Mouse (Mus musculus) spleen, adult 2 months (tissue): ENCODE results near the gene Rab38. TPM values are rescaled to one million over a fixed set of nuclear protein-coding genes. Genes with fewer than 3 reads are reported as not detected.

ENCODE experiments used
- DNase-seq, 2 experiments: peaks; one replicate each; pipeline versions ENCODE4 v3.0.0 to v3.0.0-alpha.2; 2012 to 2021; ENCODE audit warnings: low spot score in 2 of 2, low read depth in 1 of 2
- H3K27ac ChIP-seq: fragments of 200-500 bp; 2 replicates; pipeline ENCODE4 v1.5.1; 2012; ENCODE audit warnings: low read length, inconsistent platforms; ENCODE audit not compliant: insufficient read depth
- H3K27me3 ChIP-seq: fragments of 200-500 bp; 2 replicates; pipeline ENCODE4 v1.6.1; 2012; ENCODE audit warnings: mild to moderate bottlenecking, moderate library complexity, low read length, inconsistent platforms; ENCODE audit not compliant: control insufficient read depth, insufficient read depth
- H3K36me3 ChIP-seq: fragments of 200-500 bp; 2 replicates; pipeline ENCODE4 v1.6.1; 2012; ENCODE audit warnings: mild to moderate bottlenecking, low read length, inconsistent platforms; ENCODE audit not compliant: control insufficient read depth, insufficient read depth
- H3K4me1 ChIP-seq: fragments of 200-500 bp; 2 replicates; pipeline ENCODE4 v1.6.1; 2011; ENCODE audit warnings: inconsistent platforms; ENCODE audit not compliant: control insufficient read depth, insufficient read depth, insufficient read length
- H3K4me3 ChIP-seq: fragments of 200-500 bp; 2 replicates; pipeline ENCODE4 v1.5.1; 2011; ENCODE audit warnings: mild to moderate bottlenecking, inconsistent platforms; ENCODE audit not compliant: insufficient read depth, insufficient read length; ENCODE audit errors: extremely low read depth
- CTCF ChIP-seq: fragments of 200-500 bp; IDR thresholded peaks from 2 replicates; pipeline ENCODE4 v1.5.1; 2011; ENCODE audit warnings: mild to moderate bottlenecking, inconsistent platforms; ENCODE audit not compliant: insufficient read depth, insufficient read length, insufficient replicate concordance; ENCODE audit errors: extremely low read depth
- POLR2A ChIP-seq: fragments of 200-500 bp; IDR thresholded peaks from 2 replicates; pipeline ENCODE4 v1.6.1; 2011; ENCODE audit warnings: low read depth, low read length, inconsistent platforms
- WGBS: fragments of 180-500 bp; shearing (Covaris S2); methylation state at CpG from one replicate; pipeline ENCODE4 v1.1.7; 2018; 5-methylcytosine and 5-hydroxymethylcytosine counted together
- polyA plus RNA-seq: library from polyadenylated mRNA; depleted of rRNA; stranded (reverse); fragments of >200 nt; gene quantifications from 2 replicates; pipeline ENCODE4 v1.2.3, GENCODE M21; 2012; rRNA removed

Gene Rab38
- polyA plus RNA-seq, result 2.1 and 2.9 TPM in 2 replicates

- H3K27ac ChIP-seq, result no peak within 1 kb of the TSS
- no peaks in the 10 kb centered on the region for H3K36me3 ChIP-seq
- no peak for TF ChIP-seq CTCF
- TF ChIP-seq POLR2A, result no peak
- H3K27me3 ChIP-seq, result peaks cover 2% of the 10 kb centered on the region; the same call in 1 of the 2 replicates
- no peaks in the 10 kb centered on the region for H3K4me1 ChIP-seq
- 4% methylated on average over 35 of the region's 35 CpGs for WGBS
- peak within 1 kb of the TSS; percentile 49 for H3K4me3 ChIP-seq
- DNase-seq, result peak in 1 of 2 experiments; percentile 2
Observed at GRCm38 (mm10) chr7:88429786-88430691, at the start of gene Rab38. Gene Rab38 (plus strand): TSS chr7:88430273.

DNA sequence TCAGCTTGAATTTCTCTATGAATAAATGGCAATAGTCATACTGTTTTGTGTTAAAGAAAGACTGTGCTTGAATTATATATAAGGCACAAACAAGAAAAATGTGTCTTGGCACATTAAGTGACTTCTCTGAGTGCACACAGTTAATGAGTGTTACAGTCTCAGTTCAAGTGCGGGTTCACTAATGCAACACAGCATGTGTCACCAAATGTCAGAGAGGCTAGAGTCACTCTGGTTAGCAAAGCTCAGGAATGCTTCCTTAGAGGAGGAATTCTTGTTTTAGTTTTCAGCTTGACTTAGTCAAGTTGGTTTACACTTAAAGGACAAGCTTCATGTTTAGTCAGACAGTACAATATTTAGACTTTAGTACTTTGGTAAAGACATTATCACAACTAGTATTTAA lies 35.5 kb upstream of the Rab38 start:
- DNase-seq, result no peak
- no peaks in the 10 kb centered on the region for H3K36me3 ChIP-seq
- H3K4me3 ChIP-seq, result no peak overlapping the region
- no peaks in the 10 kb centered on the region for H3K27me3 ChIP-seq
- no peaks in the 10 kb centered on the region for H3K4me1 ChIP-seq
- no peak for TF ChIP-seq POLR2A
- WGBS, result 92% methylated on average over 1 of the region's 1 CpGs
- no peak overlapping the region for H3K27ac ChIP-seq

- DNase-seq, result no peak
- Histone ChIP-seq H3K4me1 (no peaks in the 10 kb centered on the region), H3K4me3 (no peak overlapping the region), H3K27me3 (no peaks in the 10 kb centered on the region), H3K27ac (no peak overlapping the region), H3K36me3 (no peaks in the 10 kb centered on the region)
- TF ChIP-seq POLR2A, result no peak
- TF ChIP-seq CTCF, result no peak
- 81% methylated on average over 2 of the region's 2 CpGs for WGBS
Observed at GRCm38 (mm10) chr7:88395745-88396144, 34.3 kb upstream of the Rab38 start.

GRCm38 (mm10) chr7:88405311-88405710 lies 24.8 kb upstream of the Rab38 start:
- Histone ChIP-seq H3K27ac (no peak overlapping the region), H3K36me3 (no peaks in the 10 kb centered on the region), H3K4me3 (no peak overlapping the region), H3K4me1 (no peaks in the 10 kb centered on the region), H3K27me3 (no peaks in the 10 kb centered on the region)
- DNase-seq, result no peak
- TF ChIP-seq POLR2A, result no peak
- WGBS, result 98% methylated on average over 1 of the region's 1 CpGs

DNA sequence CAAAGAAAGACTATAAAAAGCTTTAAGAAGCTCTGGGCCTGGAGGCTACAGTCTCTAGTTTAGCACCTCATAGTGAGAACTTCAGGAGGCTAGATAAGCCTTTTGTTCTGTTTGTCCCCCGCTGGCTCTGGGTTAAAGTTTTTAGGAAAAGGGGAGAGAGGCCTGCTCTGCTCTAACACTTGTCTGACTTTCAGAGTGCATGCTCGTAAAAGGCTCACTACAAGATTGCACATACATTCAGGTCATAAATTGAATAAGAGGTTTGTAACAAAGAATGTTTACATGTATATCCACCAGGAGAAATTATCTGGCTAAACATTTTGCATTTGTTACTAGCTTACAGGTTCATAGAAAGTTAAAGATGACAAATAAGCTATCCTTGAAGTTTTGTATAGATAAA lies 23.6 kb upstream of the Rab38 start:
- TF ChIP-seq POLR2A, result no peak
- TF ChIP-seq CTCF, result no peak
- WGBS, result 86% methylated on average over 2 of the region's 2 CpGs
- no peak overlapping the region for H3K4me3 ChIP-seq
- H3K27ac ChIP-seq, result no peak overlapping the region
- no peaks in the 10 kb centered on the region for H3K27me3 ChIP-seq
- no peaks in the 10 kb centered on the region for H3K4me1 ChIP-seq
- no peak for DNase-seq
- no peaks in the 10 kb centered on the region for H3K36me3 ChIP-seq

DNA sequence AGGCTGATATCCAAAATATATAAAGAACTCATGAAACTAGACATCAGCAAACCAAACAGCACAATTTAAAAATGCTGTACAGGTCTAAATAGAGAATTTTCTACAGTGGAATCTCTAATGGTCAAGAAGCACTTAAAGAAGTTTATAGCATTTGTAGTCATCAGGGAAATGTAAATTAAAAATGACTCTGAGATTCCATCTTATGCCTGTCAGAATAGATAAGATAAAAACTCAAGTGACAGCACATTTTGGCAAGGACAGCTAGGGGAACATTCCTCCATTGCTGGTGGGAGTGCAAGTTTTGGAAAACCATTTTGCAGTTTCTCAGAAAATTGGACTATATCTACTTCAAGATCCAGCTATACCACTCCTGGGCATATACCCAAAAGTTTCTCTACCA lies 8.3 kb upstream of the Rab38 start:
- no peaks in the 10 kb centered on the region for H3K27me3 ChIP-seq
- TF ChIP-seq POLR2A (no peak), CTCF (no peak)
- DNase-seq, result no peak
- no peaks in the 10 kb centered on the region for H3K4me1 ChIP-seq
- H3K27ac ChIP-seq, result no peak overlapping the region
- no peak overlapping the region for H3K4me3 ChIP-seq
- no peaks in the 10 kb centered on the region for H3K36me3 ChIP-seq

DNA sequence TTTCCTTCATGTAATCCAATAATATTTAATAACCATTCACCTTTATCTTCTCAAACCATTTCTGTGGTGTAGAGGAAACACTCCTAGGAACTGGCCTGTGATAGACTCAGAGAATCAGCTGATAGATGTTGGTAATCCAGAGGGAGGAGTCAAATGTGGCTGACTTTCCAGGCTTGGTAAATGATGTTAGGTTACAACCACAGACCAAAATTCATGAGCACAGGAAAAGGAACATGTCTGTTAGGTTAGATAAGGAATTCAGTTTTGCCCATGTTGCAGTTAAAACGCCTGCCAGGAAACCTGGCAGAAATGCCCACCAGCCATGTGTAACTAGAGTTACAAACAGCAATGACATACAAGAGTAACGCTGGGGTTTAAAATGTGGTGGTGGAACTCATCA lies 6.2 kb upstream of the Rab38 start:
- 13% methylated on average over 2 of the region's 2 CpGs for WGBS
- Histone ChIP-seq H3K27ac (no peak overlapping the region), H3K36me3 (no peaks in the 10 kb centered on the region), H3K27me3 (no peaks in the 10 kb centered on the region), H3K4me1 (no peaks in the 10 kb centered on the region), H3K4me3 (no peak overlapping the region)
- TF ChIP-seq POLR2A (no peak), CTCF (no peak)
- DNase-seq, result no peak
